Mouse (Mus musculus) frontal cortex, postnatal 25 days (tissue): ENCODE measurements at regions not wholly inside any gene's neighbourhood (a gene's known extent, or its start where the extent isn't known, plus 50 kb on each side); places are given as distances from the start of the nearest gene placed in this dataset.

Experiments
- DNase-seq, 2 experiments: peaks; one replicate each; pipeline ENCODE4 v3.0.0; 2022; ENCODE audit warnings: low spot score in 2 of 2

DNA sequence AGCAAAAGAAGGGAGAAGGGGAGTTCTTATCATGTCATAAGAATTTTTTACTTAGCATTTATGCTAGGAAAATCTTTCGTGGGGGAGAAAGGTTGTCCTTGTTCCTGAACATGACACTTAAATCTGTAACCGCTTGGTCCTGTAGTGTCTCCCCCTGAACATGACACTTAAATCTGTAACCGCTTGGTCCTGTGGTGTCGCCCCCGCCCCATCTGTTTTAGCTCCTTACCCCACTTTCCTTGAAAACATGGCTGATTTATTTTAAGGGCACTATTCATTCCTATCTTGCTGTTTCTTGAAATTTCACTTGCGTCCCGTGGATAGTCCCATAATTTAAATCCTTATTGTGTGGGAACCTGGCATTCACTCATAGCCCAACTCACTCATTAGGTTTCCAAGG is 82.2 kb downstream of the Rap2a start:
- no peak for DNase-seq

DNA sequence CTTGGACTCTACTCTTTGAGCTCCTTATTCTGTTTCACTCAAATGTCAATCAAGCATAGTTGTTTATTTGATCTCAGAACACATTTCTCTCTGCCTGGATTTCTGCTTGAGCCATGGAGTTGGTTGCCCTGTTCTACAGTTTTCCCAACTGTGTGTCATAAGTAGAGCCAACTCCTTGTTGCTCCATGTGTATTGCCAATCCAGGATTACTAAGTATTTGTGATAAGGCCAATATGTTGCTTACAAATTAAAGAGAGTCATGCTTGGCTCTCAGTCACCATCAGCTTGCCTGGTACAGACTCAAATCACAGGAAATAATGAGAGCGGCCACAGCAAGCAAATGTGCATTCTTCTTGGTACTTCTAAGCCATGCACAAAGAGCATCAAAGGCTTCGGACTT is 82.7 kb downstream of the Rap2a start:
- DNase-seq, result no peak

DNA sequence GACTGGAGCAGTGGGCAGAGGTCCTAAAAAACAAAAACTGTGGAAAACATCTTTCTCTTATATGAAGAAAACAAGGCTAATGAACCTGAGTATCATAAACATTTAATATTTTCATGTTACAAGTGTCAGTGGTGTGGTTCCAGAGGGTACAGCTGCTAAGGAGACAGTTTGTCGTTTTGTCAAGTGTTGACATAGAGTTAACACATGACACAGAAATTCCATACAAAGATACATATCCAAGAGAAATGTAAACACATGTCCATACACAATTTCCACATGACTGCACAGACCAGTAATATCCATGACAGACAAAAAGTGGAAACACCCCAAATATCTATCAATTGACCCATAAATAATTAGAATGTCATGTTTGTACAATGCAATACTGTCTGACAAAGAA is 88.7 kb downstream of the Rap2a start:
- DNase-seq, result no peak

DNA sequence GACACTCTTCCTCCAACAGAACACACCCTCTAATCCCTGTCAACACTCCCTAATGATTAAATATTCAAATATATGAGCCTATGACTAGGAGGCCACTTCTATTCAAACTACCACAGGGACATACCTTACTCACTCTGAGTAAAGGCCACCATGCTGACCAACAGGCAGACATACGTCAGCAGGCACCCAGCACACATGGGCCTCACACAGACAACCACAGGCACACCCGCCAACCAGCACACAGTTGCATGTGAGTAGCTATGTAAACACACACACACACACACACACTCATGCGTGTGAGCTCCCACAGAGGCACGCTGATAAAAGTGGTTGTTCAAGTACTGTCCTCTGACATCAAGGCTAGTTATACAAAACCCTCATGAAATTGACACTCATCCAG is 89.8 kb downstream of the Rap2a start:
- no peak for DNase-seq

DNA sequence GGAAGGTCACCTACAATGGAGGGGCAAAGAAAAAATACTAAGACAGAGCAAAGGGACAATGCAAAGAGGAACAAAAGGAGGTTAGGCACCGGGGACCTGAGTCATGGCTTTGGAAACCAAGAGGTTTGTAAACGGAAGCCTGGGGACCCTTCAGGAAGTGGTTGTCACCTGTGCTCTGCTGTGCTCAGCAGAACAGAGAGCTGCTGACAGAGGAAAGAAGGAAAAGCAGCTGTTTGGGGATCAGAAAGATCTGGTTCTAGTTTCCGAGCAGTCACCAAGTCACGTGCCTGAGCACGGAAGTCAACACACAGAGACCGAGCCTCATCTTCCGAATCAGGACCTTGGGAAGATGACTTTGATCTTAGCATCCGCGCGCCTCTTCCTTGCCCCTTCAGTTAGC is 94.0 kb downstream of the Rap2a start:
- no peak for DNase-seq

DNA sequence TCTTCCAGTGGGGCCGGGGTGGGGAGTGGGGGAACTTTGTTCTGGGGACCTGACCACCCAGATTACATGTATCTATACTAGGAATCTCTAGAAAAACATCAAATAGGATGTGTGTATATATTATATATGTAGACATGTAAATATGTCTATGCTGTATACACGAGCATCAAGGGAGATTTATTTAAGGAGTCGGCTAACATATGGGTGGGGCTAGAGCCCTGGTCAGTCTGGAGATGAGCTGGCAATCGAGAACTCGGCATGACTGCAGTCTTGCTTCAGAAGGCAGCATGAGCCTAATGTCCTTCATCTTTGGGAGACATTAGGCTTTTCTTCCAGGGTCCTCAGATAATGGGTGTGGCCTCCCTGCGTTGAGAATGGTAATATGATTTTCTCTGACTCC is 97.0 kb downstream of the Rap2a start:
- DNase-seq, result no peak

DNA sequence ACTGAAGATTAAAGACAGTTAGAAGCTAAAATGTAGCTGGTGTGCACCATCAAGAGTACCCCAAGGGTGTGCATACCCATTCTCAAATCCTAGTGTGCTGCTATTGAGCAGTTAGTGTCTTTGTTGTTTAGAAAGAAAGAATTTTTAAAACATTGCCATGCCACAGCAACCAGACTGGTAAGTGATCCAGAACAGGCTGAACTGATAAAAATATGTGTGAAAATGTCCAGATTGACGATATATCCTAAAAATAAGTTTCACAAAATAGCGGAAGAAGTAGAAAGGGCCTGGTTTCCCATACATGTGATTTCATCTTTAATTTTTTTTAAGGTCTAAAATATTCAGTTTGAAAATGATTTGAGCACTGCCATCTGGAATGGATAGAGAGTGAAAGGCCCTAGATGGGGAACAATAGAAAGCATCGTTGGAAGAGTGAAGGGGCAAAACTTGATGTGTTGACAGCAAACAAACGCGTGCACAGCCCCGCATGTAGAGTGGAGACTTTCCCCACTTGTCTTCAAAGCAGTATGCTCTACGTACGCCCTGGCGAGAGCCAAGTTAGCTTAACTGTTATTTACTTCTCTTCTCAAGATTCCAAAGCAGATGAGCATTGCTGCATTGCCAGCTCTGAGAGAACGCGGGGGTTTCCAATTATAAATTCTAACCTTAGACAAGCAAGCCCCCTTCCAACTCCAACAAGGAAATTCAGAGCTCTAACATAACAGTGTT is 100.3 kb downstream of the Rap2a start:
- peak in 1 of 2 experiments; percentile 15 for DNase-seq

DNA sequence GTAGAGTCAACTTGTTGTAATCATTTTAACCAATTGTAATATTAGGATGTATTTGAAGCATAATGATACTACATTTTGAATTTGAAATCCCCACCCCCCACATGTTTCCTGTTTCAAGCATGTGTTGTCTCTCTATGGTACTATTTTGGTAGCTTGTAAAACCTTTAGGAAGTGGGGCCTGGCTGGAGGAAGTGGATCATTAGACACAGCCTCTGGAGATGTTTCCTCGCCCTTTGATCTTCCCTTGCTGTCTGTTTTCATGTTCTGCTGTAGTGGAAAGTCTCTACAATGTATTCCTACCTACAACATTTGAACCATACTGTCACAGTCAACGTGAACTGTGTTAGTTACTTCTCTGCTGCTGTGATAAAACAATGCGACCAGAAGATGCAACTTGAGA is 105.6 kb downstream of the Rap2a start:
- no peak for DNase-seq

DNA sequence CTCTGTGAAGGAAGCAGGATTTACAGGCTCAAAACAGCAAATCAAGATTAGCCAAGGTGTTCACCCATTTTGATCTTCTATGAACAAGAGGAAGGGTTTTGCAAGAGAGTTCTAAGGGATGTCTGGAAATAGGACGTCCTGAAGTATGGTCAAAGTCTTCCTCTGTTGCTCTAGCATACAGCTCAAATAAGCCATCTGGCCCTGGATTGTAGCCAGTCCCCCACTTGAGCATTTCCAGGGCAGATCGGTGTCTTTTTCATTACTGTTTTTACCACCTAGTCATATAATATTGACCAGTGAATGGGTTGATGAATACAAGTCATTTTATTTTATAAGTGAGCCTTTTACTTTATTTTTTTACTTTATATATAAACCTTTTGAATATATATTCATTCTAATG is 113.9 kb downstream of the Rap2a start:
- DNase-seq, result no peak

DNA sequence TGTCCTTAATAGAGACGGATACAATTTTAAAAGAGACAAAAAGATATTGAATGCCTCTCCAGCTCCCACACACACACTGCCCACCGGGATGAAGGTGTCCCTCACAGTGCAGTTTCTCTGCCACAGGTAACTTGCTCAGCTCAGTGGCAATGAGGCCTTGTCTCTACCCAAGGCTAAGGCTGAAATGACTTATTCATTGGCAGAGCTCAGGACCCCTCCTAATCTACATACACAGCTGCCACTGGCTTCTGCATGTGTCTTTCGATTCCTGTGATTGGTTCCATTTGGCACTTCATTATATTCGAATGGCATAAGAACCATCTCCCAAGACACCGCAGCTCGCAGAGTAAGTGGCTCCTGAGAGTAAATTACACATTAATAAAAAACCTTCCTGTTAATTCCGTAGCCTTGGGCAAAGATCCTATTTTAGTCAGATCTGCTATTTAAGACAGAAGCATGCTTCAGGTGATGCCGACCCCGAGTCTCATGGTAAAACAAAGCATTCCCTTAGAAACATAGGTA is 122.2 kb downstream of the Rap2a start:
- no peak for DNase-seq

DNA sequence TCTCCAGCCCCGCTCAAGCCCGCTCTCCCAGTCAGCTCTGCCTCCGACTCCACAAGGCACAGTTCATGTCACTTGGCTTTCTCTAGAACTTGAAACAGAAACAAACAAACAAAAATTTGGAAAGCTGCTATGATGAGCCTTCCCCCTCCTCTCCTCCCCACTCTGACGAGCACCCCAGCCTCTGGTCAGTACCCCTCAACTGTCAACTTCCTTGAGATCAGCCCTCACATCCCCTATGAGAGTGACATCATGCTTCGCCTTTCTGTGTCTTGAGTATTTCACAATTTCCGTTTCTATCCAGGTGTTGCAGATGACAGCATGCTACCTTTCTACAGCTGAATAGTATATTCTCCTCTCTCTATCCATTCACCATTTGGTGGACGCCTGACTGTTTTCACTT is 123.3 kb downstream of the Rap2a start:
- no peak for DNase-seq

DNA sequence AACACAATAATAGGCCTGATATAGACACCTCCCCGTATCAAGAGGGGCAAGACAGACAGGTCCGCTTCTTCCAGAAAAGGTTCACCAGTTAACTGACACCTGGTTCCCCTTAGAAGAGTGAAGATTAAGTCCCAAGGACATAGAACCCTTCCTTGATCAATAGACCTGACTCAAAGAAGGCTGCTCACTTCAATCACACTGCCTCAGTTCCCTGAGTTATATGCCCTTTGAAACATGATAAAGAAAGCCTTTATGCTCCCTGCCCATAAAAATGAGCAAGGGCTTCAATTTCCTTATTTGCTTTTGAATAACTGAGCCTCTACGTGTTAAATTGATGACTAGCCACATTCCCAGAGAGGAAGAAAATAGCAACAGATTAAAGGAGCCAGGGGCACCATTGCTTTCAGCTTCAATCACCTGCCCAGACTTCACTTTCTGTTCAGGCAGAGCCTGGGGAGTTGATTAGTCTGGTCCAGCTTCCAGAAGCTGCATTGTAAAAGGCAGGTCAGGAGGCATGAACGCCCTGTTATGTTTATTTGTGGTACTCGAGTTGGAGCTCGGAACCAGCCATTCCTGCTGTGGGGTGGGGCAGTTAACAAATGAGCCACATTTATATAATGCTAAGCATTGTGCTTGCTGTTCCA is 125.7 kb downstream of the Rap2a start:
- DNase-seq, result no peak

DNA sequence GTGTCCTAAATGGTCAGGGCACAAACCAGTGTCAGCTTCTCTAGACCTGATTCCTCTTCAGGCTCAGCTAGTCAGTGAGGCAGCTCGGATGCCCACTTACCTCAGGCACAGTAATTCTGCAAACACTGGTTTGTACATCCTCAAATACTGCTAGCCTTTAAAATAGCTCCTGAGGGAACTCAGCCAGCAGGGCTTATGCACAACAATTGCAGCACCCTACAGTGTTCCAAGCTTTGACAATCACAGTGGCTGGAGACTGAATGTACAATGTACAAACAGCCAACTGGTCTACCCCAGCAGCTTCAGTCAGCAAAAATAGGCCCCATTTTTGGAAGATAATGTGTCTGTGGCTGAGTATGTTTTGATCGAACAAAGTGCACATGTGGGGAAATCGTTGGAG is 129.6 kb downstream of the Rap2a start:
- no peak for DNase-seq

DNA sequence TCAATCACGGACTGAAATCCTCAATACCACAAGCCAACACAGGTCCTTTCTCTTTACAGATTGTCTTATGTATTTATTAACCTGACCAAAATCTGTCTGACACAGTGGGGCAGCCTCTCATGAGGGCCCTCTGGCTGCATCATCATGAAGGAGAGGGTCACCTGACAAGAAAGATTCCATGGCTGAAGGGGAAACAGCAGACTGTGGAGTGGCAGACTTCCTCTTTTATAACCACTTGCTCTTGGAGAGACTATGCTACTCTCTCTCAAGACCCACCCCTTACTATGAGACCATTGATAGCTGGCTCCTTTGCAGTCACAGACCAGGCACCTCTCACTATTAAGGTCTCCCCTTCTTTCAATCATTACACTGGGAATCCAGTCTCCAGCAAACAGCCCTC is 133.1 kb downstream of the Rap2a start:
- DNase-seq, result no peak

DNA sequence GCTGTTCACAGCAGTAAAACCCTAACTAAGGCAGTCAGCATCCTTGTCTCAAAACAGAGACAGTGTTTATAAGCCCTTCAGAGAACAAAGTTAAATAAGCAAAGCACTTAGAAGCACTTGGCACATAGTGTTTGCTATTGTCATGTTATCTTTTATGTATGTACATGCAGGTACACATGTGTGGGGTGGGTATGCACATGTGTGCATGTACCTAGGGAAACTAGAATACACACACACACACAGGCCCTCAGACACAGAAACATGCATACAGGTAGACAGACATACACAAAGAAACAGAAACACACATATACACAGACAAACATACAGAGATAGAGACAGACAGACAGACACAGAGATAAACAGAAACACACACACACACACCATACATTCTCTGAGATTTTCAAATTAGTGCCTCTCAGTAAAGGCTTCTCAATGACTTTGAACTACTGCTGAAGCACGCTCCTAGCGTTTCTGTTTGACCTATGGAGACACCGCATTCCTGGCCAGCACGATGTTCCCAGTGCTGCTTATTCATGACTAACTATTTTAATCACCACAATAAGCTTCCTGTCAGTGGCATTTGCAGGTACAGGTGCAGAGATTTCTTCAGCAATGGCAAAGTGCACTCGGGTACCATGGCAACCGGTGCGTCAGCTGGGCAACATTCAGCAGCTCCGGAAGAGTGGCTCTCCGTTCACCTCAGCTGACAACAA is 148.1 kb downstream of the Rap2a start:
- no peak for DNase-seq

DNA sequence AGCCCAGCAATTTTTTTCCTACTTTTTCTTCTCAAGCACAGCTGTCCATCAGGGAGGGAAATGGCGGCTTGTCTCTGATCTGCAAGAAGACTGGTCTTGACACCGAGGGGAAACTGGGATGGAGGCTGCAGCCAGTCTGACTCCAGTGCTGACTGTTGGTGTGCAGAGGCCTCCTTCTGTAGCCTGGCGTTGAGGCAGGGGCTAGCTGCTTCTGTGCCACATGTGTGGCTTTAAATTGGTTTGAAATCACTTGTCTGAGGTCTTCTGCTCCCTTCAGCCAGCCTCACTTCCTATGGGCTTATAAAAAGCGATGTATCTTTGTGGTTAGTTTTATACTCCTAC is 148.7 kb downstream of the Rap2a start:
- DNase-seq, result no peak

DNA sequence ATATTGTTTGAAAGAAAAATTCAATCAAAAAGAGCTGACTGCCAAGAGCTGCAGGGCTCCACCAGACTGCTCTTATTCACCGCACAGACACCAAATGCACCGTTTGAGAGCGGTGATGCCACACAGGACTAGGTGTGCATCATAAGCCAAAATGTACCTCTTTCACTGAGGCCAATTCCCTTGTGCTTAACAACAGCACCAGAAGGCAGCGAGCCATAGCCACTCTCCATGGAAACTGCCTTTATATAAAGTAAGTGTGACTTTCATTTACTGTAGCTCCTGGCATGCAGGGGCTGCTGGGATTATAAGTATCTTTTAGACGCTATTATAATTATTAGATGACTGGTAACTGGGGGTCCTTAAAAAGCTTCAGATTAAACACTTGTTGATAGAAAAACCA is 154.5 kb downstream of the Rap2a start:
- no peak for DNase-seq

DNA sequence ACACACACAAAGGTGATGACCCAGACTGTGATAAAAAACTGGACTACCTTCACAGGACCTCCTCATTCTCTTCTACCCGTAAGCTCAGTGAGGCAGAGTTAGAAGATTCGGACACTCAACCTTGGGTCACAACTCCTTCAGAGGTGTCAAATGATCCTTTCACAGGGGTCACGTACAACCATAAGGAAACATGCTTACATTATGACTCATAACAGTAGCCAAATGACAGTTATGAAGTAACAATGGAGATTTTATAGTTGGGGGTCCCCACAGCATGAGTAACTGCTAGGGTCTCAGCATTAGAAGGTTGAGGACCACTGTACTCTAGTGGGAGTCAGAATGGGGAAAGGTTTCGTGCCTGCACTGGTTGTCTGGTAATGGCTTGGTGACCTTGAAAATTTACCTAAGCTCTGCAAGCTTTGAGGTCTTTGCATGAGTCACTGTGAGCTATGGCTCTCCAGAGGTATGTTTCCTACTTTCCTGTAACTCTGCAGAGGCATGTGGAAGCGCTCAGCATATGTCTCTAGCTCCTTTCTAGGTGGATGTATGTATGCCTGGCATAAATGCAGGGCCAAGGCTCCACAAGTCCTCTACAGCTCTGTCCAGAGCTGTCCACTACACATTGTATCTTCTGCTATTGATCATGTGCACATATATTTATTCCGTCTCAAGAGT is 158.6 kb downstream of the Rap2a start:
- DNase-seq, result no peak

DNA sequence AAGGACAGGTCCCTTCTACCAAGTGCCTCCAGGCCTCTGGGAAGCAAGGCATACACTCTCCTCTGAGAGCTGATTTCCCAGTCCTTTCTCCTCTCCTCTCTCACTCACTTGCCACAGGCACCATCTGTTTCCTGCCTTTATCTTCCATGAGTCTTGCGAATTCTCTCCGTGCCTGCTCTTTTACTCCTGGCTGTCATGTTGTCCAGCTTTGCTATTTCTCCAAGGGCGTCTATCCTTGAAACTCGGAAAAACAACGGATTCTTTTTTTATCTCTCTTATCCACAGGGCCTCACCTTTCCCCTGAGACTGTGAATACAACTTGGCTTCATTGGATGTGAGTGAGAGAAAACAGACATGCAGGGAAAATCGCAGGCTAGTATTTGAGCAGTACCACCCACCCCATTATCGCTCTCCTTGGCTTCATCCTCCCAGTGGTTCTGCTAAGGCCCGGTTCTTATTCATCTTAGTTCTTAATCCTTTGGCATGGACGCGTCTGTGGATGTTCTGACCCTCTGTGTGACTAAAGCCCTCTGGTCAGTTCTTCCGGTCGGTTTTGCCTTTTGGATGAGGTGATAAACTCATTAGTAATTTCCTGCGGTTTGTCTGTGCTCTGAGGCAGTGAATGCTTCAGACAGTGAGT is 159.4 kb downstream of the Rap2a start:
- no peak for DNase-seq

DNA sequence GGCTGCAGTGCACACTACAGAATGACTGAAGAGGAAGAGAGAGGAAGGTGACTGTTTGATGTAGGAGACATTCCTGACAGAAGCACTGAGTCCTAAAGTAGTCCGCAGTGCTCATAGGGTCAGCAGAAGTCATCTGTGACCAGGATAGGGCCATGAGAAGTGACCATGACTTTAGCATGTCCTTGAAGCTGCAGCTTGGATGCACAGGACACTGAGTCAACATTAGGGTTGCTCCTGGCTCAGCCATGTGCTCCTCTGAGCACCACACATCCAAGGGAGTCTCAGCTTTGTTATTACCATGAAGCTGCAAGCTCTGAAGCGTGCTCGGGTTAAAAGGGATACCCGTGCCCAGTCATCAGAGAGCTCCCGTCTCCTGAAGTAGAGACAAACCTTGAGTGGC is 164.3 kb downstream of the Rap2a start:
- DNase-seq, result no peak

DNA sequence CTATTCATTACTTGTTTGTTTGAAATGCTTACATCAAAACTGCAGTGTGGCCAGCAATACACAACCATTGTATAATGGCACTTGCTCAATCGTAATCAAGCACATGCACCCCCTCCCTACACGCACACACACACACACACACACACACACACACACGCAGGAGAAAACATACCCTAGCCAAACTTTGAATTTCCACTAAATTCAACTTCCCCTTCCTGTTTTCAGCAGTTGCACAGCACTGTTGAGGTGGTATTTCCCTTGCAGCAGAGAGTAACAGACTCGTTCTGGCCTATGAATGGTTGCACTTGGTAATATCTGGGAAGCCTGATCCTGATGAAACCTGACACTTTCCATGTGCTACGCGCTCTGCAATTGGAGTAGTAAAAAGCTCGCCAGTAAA is 173.8 kb downstream of the Rap2a start:
- DNase-seq, result no peak

DNA sequence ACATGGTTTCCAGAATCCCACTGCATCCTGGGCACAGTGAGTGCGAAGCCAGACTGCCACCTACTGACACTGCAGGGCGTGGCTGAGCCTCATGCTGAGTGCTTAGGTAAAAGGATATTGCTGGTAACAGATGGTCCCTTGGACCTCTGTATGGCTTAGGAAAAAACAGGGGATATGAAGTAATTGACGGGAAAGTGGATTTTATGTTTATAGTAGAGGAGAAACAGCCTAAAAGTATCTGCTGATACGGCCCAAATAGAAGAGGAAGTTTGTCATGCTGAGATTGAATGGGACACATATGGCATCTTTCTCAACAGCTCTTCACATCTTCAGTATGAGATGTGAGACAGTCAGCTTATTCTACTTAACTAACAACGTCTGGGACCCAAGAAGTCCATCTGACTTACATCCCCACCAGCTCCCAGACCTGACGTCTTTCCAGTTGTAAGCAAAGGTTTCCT is 182.1 kb downstream of the Rap2a start:
- DNase-seq, result peak; percentile 26 to 35
